Mouse (Mus musculus): ENCODE results near the gene Golt1b. TPM values are rescaled to one million over a fixed set of nuclear protein-coding genes. Genes with fewer than 3 reads are reported as not detected.

The Golt1b gene
- total and polyA plus RNA-seq, 2 experiments from 2014 or later: 36.4 to 62.2 TPM

DNA sequence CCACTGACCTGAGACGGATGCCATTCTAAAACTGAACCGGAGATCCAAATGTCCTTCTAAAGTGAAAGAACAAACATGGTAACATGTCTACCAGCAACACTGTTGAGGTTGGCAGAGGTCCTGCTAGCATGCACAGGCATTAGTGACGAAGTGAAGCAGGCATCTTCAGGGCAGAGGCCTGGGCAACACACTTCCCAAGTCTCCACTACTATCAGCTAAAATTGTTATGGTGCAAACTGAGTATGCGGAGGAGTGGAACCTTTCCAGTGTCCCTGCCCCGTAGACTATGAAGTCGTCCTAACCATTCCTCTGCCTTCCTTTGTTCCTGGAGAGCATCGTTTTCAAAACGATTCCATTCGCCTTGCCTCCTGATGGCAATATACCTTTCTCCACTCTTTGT lies 2.5 kb upstream of the Golt1b start:
- WGBS: 90% methylated on average over 9 of the region's 9 CpGs
- no peak for TF ChIP-seq CTCF (IDR thresholded peaks at IDR 0.05; ENCODE audit: low read depth)
- Histone ChIP-seq H3K4me1 (ENCODE audit: insufficient read depth, low read length) (0 out of 2 replicates have a peak, but pooled peaks cover 3% of the 10 kb centered on the region), H3K27ac (no peak overlapping the region), H3K9me3 (ENCODE audit: low read length) (no peaks in the 10 kb centered on the region), H3K4me2 (ENCODE audit: low read depth, low read length) (no peak overlapping the region), H3K9ac (replicated peaks; ENCODE audit: low read length) (no peak overlapping the region), H3K27me3 (ENCODE audit: insufficient read depth, low read length) (no peaks in the 10 kb centered on the region), H3K4me3 (ENCODE audit: low read length) (no peak overlapping the region), H3K36me3 (ENCODE audit: insufficient read depth, low read length) (no peaks in the 10 kb centered on the region)
- ATAC-seq: no peak
- no peak for DNase-seq (ENCODE audit: low spot score)

DNA sequence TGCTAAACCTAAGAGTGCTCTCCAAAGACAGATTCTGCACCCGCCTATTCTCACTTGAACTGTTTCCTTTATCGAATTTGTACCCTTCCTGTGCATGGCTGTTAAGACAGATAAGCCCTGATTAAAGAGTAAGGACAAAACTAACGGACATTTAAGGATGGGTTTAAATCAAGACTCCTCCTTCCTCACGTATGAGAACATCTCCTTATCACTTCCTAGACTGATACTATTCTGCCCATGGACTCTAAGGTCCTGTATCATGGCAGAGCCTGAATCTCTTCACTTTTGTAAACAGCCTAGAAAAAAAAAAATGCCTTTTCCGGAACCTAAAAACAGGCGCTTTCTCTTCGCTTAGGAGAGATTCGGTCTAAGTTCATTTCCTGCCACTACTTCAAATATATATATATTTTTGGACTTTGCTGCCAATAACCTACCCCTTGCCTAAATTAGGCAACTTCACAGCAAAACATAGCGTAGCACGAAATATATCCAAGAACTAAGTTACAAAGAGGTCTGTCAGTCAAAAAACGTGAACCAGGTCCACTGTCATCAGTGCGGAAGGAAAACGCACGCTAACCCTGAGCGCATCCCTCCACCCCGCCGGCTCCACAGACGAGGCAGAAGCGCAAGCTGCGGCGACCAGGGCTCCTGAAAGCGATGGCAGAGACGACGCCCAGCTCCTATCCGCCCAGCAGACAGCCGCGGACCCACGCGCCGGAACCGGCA lies 573 bp upstream of the Golt1b start:
- Histone ChIP-seq H3K4me2 (ENCODE audit: low read depth, low read length) (peak overlapping the region; percentile 61), H3K4me3 (ENCODE audit: low read length) (peak overlapping the region; percentile 97), H3K27ac (no peak overlapping the region), H3K9me3 (ENCODE audit: low read length) (no peaks in the 10 kb centered on the region), H3K4me1 (ENCODE audit: insufficient read depth, low read length) (0 out of 2 replicates have a peak, but pooled peaks cover 3% of the 10 kb centered on the region), H3K36me3 (ENCODE audit: insufficient read depth, low read length) (no peaks in the 10 kb centered on the region), H3K9ac (replicated peaks; ENCODE audit: low read length) (peak overlapping the region; percentile 85), H3K27me3 (ENCODE audit: insufficient read depth, low read length) (no peaks in the 10 kb centered on the region)
- no peak for TF ChIP-seq CTCF (IDR thresholded peaks at IDR 0.05; ENCODE audit: low read depth)
- ATAC-seq (peak; percentile 84), DNase-seq (ENCODE audit: low spot score) (no peak)
- WGBS: 5% methylated on average over 31 of the region's 31 CpGs

GRCm38 (mm10) chr6:142387755-142388271 lies 792 bp downstream of the Golt1b start:
- Histone ChIP-seq H3K4me2 (ENCODE audit: low read depth, low read length) (peak overlapping the region; percentile 89), H3K27me3 (ENCODE audit: insufficient read depth, low read length) (no peaks in the 10 kb centered on the region), H3K9ac (replicated peaks; ENCODE audit: low read length) (peak overlapping the region; percentile 85), H3K4me1 (ENCODE audit: insufficient read depth, low read length) (0 out of 2 replicates have a peak, but pooled peaks cover 3% of the 10 kb centered on the region), H3K9me3 (ENCODE audit: low read length) (no peaks in the 10 kb centered on the region), H3K27ac (no peak overlapping the region), H3K36me3 (ENCODE audit: insufficient read depth, low read length) (no peaks in the 10 kb centered on the region), H3K4me3 (ENCODE audit: low read length) (peak overlapping the region; percentile 97)
- DNase-seq (ENCODE audit: low spot score): no peak
- no peak for TF ChIP-seq CTCF (IDR thresholded peaks at IDR 0.05; ENCODE audit: low read depth)
- ATAC-seq: no peak
- WGBS: 22% methylated on average over 8 of the region's 8 CpGs

DNA sequence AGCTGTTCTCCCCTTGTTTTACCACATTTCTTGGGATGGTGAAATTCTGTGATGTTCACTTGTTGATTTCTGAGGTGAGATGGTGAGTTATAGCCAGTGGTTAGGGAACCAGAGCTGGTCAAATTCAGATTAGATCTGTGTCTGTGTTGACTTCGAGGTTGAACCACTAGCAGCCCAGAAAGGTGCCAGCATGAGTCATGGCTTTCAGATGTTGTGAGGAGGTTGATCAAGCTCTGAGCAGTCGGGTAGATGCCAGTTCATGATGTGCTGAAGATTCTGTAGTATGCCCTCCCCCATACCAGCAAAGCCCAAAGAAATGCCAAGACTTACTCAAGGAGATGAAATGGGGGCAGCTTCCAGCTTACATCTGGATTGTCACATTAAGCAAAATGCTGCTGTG lies 2.1 kb downstream of the Golt1b start:
- Histone ChIP-seq H3K36me3 (ENCODE audit: insufficient read depth, low read length) (no peaks in the 10 kb centered on the region), H3K4me2 (ENCODE audit: low read depth, low read length) (no peak overlapping the region), H3K9me3 (ENCODE audit: low read length) (no peaks in the 10 kb centered on the region), H3K4me1 (ENCODE audit: insufficient read depth, low read length) (0 out of 2 replicates have a peak, but pooled peaks cover 3% of the 10 kb centered on the region), H3K27me3 (ENCODE audit: insufficient read depth, low read length) (no peaks in the 10 kb centered on the region), H3K9ac (replicated peaks; ENCODE audit: low read length) (no peak overlapping the region), H3K27ac (no peak overlapping the region), H3K4me3 (ENCODE audit: low read length) (no peak overlapping the region)
- no peak for TF ChIP-seq CTCF (IDR thresholded peaks at IDR 0.05; ENCODE audit: low read depth)
- ATAC-seq (no peak), DNase-seq (ENCODE audit: low spot score) (no peak)
- WGBS: 92% methylated on average over 2 of the region's 2 CpGs

DNA sequence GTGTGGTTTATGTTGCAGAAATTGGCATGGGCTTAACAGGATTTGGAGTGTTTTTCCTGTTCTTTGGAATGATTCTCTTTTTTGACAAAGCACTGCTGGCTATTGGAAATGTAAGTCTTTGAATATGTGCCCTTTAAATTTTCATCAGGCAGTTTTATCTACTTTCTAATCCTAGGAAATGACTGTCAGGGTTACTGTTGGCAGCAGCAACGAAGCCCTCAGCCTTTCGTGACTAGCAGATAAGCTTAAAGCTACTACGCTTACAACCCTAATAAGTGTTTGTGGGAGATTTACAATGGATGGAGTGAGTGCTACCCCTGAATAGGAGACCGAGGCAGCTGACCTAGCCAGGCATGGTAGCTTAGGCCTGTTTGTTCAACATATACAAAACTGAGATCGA lies 5.3 kb downstream of the Golt1b start:
- Histone ChIP-seq H3K9ac (replicated peaks; ENCODE audit: low read length) (no peak overlapping the region), H3K4me1 (ENCODE audit: insufficient read depth, low read length) (no peaks in the 10 kb centered on the region), H3K27me3 (ENCODE audit: insufficient read depth, low read length) (no peaks in the 10 kb centered on the region), H3K4me3 (ENCODE audit: low read length) (no peak overlapping the region), H3K4me2 (ENCODE audit: low read depth, low read length) (no peak overlapping the region), H3K36me3 (ENCODE audit: insufficient read depth, low read length) (peaks cover 2% of the 10 kb centered on the region; the same call in 1 of the 2 replicates), H3K27ac (no peak overlapping the region), H3K9me3 (ENCODE audit: low read length) (no peaks in the 10 kb centered on the region)
- WGBS: 91% methylated on average over 5 of the region's 5 CpGs
- ATAC-seq: no peak
- DNase-seq (ENCODE audit: low spot score): no peak
- TF ChIP-seq CTCF (IDR thresholded peaks at IDR 0.05; ENCODE audit: low read depth): no peak

- H3K4me1 ChIP-seq (ENCODE audit: insufficient read depth, low read length): no peaks in the 10 kb centered on the region
- H3K4me3 ChIP-seq (ENCODE audit: low read length): no peak overlapping the region
- no peak overlapping the region for H3K4me2 ChIP-seq (ENCODE audit: low read depth, low read length)
- no peak overlapping the region for H3K27ac ChIP-seq
- DNase-seq (ENCODE audit: low spot score) (no peak), ATAC-seq (no peak)
- WGBS: 65% methylated on average over 5 of the region's 5 CpGs
- peaks cover 2% of the 10 kb centered on the region; the same call in 1 of the 2 replicates for H3K36me3 ChIP-seq (ENCODE audit: insufficient read depth, low read length)
- no peak overlapping the region for H3K9ac ChIP-seq (replicated peaks; ENCODE audit: low read length)
- H3K27me3 ChIP-seq (ENCODE audit: insufficient read depth, low read length): no peaks in the 10 kb centered on the region
- no peak for TF ChIP-seq CTCF (IDR thresholded peaks at IDR 0.05; ENCODE audit: low read depth)
- no peaks in the 10 kb centered on the region for H3K9me3 ChIP-seq (ENCODE audit: low read length)
These were observed 7.6 kb downstream of the Golt1b start for GRCm38 (mm10) chr6:142394669-142395068.

DNA sequence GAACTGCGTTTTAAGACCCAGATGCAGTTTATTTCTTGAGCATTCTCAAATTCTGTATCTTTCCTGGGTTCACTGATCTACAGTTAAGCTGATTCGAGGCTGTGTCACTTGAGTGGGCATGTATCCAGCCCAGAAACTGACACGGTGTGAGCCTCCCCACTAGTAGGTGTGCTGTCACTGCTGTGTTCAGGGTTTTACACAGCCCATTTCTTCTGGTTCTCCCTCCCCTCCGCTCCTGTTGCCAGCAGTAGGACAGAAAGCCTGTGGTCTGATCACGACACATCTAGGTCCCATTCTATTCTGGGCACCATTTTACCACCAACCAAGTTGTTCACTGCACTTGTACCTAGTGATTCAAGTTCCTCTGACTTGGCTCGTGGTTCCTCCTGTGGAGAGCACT lies 8.7 kb downstream of the Golt1b start:
- no peaks in the 10 kb centered on the region for H3K4me1 ChIP-seq (ENCODE audit: insufficient read depth, low read length)
- no peak overlapping the region for H3K27ac ChIP-seq
- H3K9me3 ChIP-seq (ENCODE audit: low read length): no peaks in the 10 kb centered on the region
- no peak overlapping the region for H3K9ac ChIP-seq (replicated peaks; ENCODE audit: low read length)
- no peak for TF ChIP-seq CTCF (IDR thresholded peaks at IDR 0.05; ENCODE audit: low read depth)
- H3K4me2 ChIP-seq (ENCODE audit: low read depth, low read length): no peak overlapping the region
- no peaks in the 10 kb centered on the region for H3K27me3 ChIP-seq (ENCODE audit: insufficient read depth, low read length)
- no peak for ATAC-seq
- no peak for DNase-seq (ENCODE audit: low spot score)
- H3K4me3 ChIP-seq (ENCODE audit: low read length): no peak overlapping the region
- 90% methylated on average over 6 of the region's 6 CpGs for WGBS
- H3K36me3 ChIP-seq (ENCODE audit: insufficient read depth, low read length): peaks cover 10% of the 10 kb centered on the region; the same call in 1 of the 2 replicates
